Mouse (Mus musculus): Measurements from ENCODE around the gene Zfp658. TPM values are rescaled to one million over a fixed set of nuclear protein-coding genes. Genes with fewer than 3 reads are reported as not detected.

The Zfp658 gene
- polyA plus RNA-seq, 1 experiment from 2014 or later, result 10.1 TPM

GRCm38 (mm10) chr7:43547666-43548065 lies 14.4 kb upstream of the Zfp658 start:
- Histone ChIP-seq H3K4me1 (no peaks in the 10 kb centered on the region), H3K9me3 (no peaks in the 10 kb centered on the region), H3K27me3 (no peaks in the 10 kb centered on the region), H3K9ac (replicated peaks) (no peak overlapping the region), H3K36me3 (no peaks in the 10 kb centered on the region), H3K27ac (replicated peaks) (no peak overlapping the region), H3K4me2 (replicated peaks) (no peak overlapping the region), H3K4me3 (no peak overlapping the region)
- no peak for ATAC-seq (ENCODE audit: low FRiP score, low read depth)
- WGBS, result 38% methylated on average over 5 of the region's 5 CpGs

- H3K4me1 ChIP-seq, result no peaks in the 10 kb centered on the region
- H3K9me3 ChIP-seq, result no peaks in the 10 kb centered on the region
- no peak for ATAC-seq (ENCODE audit: low FRiP score, low read depth)
- 76% methylated on average over 4 of the region's 4 CpGs for WGBS
- no peak overlapping the region for H3K4me3 ChIP-seq
- no peaks in the 10 kb centered on the region for H3K36me3 ChIP-seq
- no peak overlapping the region for H3K4me2 ChIP-seq (replicated peaks)
- H3K9ac ChIP-seq (replicated peaks), result no peak overlapping the region
- no peak overlapping the region for H3K27ac ChIP-seq (replicated peaks)
- no peaks in the 10 kb centered on the region for H3K27me3 ChIP-seq
These were observed 13.8 kb upstream of the Zfp658 start for GRCm38 (mm10) chr7:43548206-43548605.

GRCm38 (mm10) chr7:43553153-43553552 lies 8.9 kb upstream of the Zfp658 start:
- Histone ChIP-seq H3K27me3 (no peaks in the 10 kb centered on the region), H3K36me3 (no peaks in the 10 kb centered on the region), H3K9me3 (no peaks in the 10 kb centered on the region), H3K4me3 (no peak overlapping the region), H3K4me2 (replicated peaks) (no peak overlapping the region), H3K9ac (replicated peaks) (no peak overlapping the region), H3K27ac (replicated peaks) (no peak overlapping the region), H3K4me1 (no peaks in the 10 kb centered on the region)
- WGBS, result 84% methylated on average over 4 of the region's 4 CpGs
- no peak for ATAC-seq (ENCODE audit: low FRiP score, low read depth)

GRCm38 (mm10) chr7:43554550-43554949 lies 7.5 kb upstream of the Zfp658 start:
- H3K9me3 ChIP-seq, result no peaks in the 10 kb centered on the region
- ATAC-seq (ENCODE audit: low FRiP score, low read depth), result no peak
- H3K27me3 ChIP-seq, result no peaks in the 10 kb centered on the region
- H3K4me1 ChIP-seq, result no peaks in the 10 kb centered on the region
- H3K9ac ChIP-seq (replicated peaks), result no peak overlapping the region
- no peak overlapping the region for H3K4me3 ChIP-seq
- H3K36me3 ChIP-seq, result no peaks in the 10 kb centered on the region
- 73% methylated on average over 3 of the region's 3 CpGs for WGBS
- H3K27ac ChIP-seq (replicated peaks), result no peak overlapping the region
- no peak overlapping the region for H3K4me2 ChIP-seq (replicated peaks)

- WGBS, result 91% methylated on average over 5 of the region's 5 CpGs
- Histone ChIP-seq H3K27ac (replicated peaks) (no peak overlapping the region), H3K27me3 (no peaks in the 10 kb centered on the region), H3K9ac (replicated peaks) (no peak overlapping the region), H3K36me3 (no peaks in the 10 kb centered on the region), H3K9me3 (no peaks in the 10 kb centered on the region), H3K4me3 (no peak overlapping the region), H3K4me2 (replicated peaks) (no peak overlapping the region), H3K4me1 (no peaks in the 10 kb centered on the region)
- 0 out of 2 replicates have a peak, but pooled peaks have one; percentile 16 for ATAC-seq (ENCODE audit: low FRiP score, low read depth)
These were observed 6.7 kb upstream of the Zfp658 start for GRCm38 (mm10) chr7:43555351-43555750.

GRCm38 (mm10) chr7:43556901-43557300 lies 5.2 kb upstream of the Zfp658 start:
- no peaks in the 10 kb centered on the region for H3K9me3 ChIP-seq
- H3K9ac ChIP-seq (replicated peaks), result no peak overlapping the region
- H3K4me1 ChIP-seq, result no peaks in the 10 kb centered on the region
- H3K27me3 ChIP-seq, result no peaks in the 10 kb centered on the region
- no peak for ATAC-seq (ENCODE audit: low FRiP score, low read depth)
- 89% methylated on average over 1 of the region's 1 CpGs for WGBS
- H3K27ac ChIP-seq (replicated peaks), result no peak overlapping the region
- no peaks in the 10 kb centered on the region for H3K36me3 ChIP-seq
- H3K4me3 ChIP-seq, result no peak overlapping the region
- no peak overlapping the region for H3K4me2 ChIP-seq (replicated peaks)

- Histone ChIP-seq H3K9me3 (no peaks in the 10 kb centered on the region), H3K4me2 (replicated peaks) (peak overlapping the region; percentile 65), H3K4me3 (peak overlapping the region; percentile 73), H3K27me3 (no peaks in the 10 kb centered on the region), H3K9ac (replicated peaks) (peak overlapping the region; percentile 73), H3K4me1 (peaks cover 14% of the 10 kb centered on the region), H3K36me3 (peaks cover 28% of the 10 kb centered on the region), H3K27ac (replicated peaks) (peak overlapping the region; percentile 95)
- ATAC-seq (ENCODE audit: low FRiP score, low read depth), result peak; percentile 53
- under 1% methylated on average over 10 of the region's 10 CpGs for WGBS
These were observed 605 bp downstream of the Zfp658 start for GRCm38 (mm10) chr7:43562651-43563070.

GRCm38 (mm10) chr7:43563300-43563699 lies 1.2 kb downstream of the Zfp658 start:
- peak overlapping the region; percentile 95 for H3K27ac ChIP-seq (replicated peaks)
- H3K4me1 ChIP-seq, result peaks cover 14% of the 10 kb centered on the region
- no peaks in the 10 kb centered on the region for H3K9me3 ChIP-seq
- H3K4me3 ChIP-seq, result peak overlapping the region; percentile 73
- H3K9ac ChIP-seq (replicated peaks), result peak overlapping the region; percentile 73
- peak overlapping the region; percentile 65 for H3K4me2 ChIP-seq (replicated peaks)
- H3K27me3 ChIP-seq, result no peaks in the 10 kb centered on the region
- WGBS, result 56% methylated on average over 6 of the region's 6 CpGs
- ATAC-seq (ENCODE audit: low FRiP score, low read depth), result no peak
- H3K36me3 ChIP-seq, result peaks cover 35% of the 10 kb centered on the region

GRCm38 (mm10) chr7:43571216-43571615 lies 9.2 kb downstream of the Zfp658 start:
- no peaks in the 10 kb centered on the region for H3K9me3 ChIP-seq
- no peaks in the 10 kb centered on the region for H3K27me3 ChIP-seq
- H3K36me3 ChIP-seq, result peaks cover 85% of the 10 kb centered on the region
- no peaks in the 10 kb centered on the region for H3K4me1 ChIP-seq
- H3K4me2 ChIP-seq (replicated peaks), result no peak overlapping the region
- H3K27ac ChIP-seq (replicated peaks), result no peak overlapping the region
- H3K4me3 ChIP-seq, result no peak overlapping the region
- no peak overlapping the region for H3K9ac ChIP-seq (replicated peaks)
- no peak for ATAC-seq (ENCODE audit: low FRiP score, low read depth)
- WGBS, result 93% methylated on average over 2 of the region's 2 CpGs

- no peaks in the 10 kb centered on the region for H3K9me3 ChIP-seq
- H3K27ac ChIP-seq (replicated peaks), result peak within 1 kb of the TSS; percentile 85
- WGBS, result under 1% methylated on average over 37 of the region's 37 CpGs
- peaks cover 17% of the 10 kb centered on the region for H3K36me3 ChIP-seq
- peaks cover 22% of the 10 kb centered on the region for H3K4me1 ChIP-seq
- H3K9ac ChIP-seq (replicated peaks), result peak within 1 kb of the TSS; percentile 83
- H3K4me2 ChIP-seq (replicated peaks), result peak within 1 kb of the TSS; percentile 79
- peak within 1 kb of the TSS; percentile 73 for H3K4me3 ChIP-seq
- H3K27me3 ChIP-seq, result no peaks in the 10 kb centered on the region
- ATAC-seq (ENCODE audit: low FRiP score, low read depth), result peak; percentile 96
These were observed 17.6 kb downstream of the Zfp658 start, which contains the start of gene Zfp719 for GRCm38 (mm10) chr7:43579440-43580171. Zfp719 (plus strand) TSS chr7:43579610.

- H3K27me3 ChIP-seq, result no peaks in the 10 kb centered on the region
- H3K27ac ChIP-seq (replicated peaks), result no peak overlapping the region
- peak overlapping the region; percentile 79 for H3K4me2 ChIP-seq (replicated peaks)
- 67% methylated on average over 5 of the region's 5 CpGs for WGBS
- H3K36me3 ChIP-seq, result peaks cover 19% of the 10 kb centered on the region
- ATAC-seq (ENCODE audit: low FRiP score, low read depth), result no peak
- H3K4me3 ChIP-seq, result peak overlapping the region; percentile 73
- H3K9ac ChIP-seq (replicated peaks), result peak overlapping the region; percentile 83
- peaks cover 22% of the 10 kb centered on the region for H3K4me1 ChIP-seq
- H3K9me3 ChIP-seq, result no peaks in the 10 kb centered on the region
These were observed 18.5 kb downstream of the Zfp658 start for GRCm38 (mm10) chr7:43580526-43580925.

- peaks cover 60% of the 10 kb centered on the region for H3K36me3 ChIP-seq
- H3K4me3 ChIP-seq, result no peak overlapping the region
- no peaks in the 10 kb centered on the region for H3K27me3 ChIP-seq
- no peak overlapping the region for H3K27ac ChIP-seq (replicated peaks)
- no peak overlapping the region for H3K9ac ChIP-seq (replicated peaks)
- H3K4me2 ChIP-seq (replicated peaks), result no peak overlapping the region
- no peak for ATAC-seq (ENCODE audit: low FRiP score, low read depth)
- H3K4me1 ChIP-seq, result peaks cover 22% of the 10 kb centered on the region
- no peaks in the 10 kb centered on the region for H3K9me3 ChIP-seq
- WGBS, result 88% methylated on average over 5 of the region's 5 CpGs
These were observed 22.7 kb downstream of the Zfp658 start for GRCm38 (mm10) chr7:43584790-43585189.

All from midbrain, embryonic 12.5 days (tissue).